Mouse (Mus musculus) small intestine, adult 2 months (tissue): Measurements from ENCODE around the gene Metrn. TPM values are rescaled to one million over a fixed set of nuclear protein-coding genes. Genes with fewer than 3 reads are reported as not detected.

ENCODE experiments used
- H3K27ac ChIP-seq: fragments of 200-500 bp; 2 replicates; pipeline ENCODE4 v1.5.1; 2012; ENCODE audit warnings: low read depth, low read length, control low read depth, inconsistent platforms; ENCODE audit not compliant: insufficient read depth
- H3K27me3 ChIP-seq: fragments of 200-500 bp; 2 replicates; pipeline ENCODE4 v1.6.1; 2012; ENCODE audit warnings: mild to moderate bottlenecking, moderate library complexity, low read length, inconsistent platforms; ENCODE audit not compliant: control insufficient read depth, insufficient read depth
- H3K36me3 ChIP-seq: fragments of 200-500 bp; 2 replicates; pipeline ENCODE4 v1.6.1; 2012; ENCODE audit warnings: mild to moderate bottlenecking, low read length, control low read depth, inconsistent platforms; ENCODE audit not compliant: control insufficient read depth, insufficient read depth
- H3K4me1 ChIP-seq: fragments of 200-500 bp; 2 replicates; pipeline ENCODE4 v1.6.1; 2012; ENCODE audit warnings: low read length, inconsistent platforms, mixed read lengths; ENCODE audit not compliant: control insufficient read depth, insufficient read depth, insufficient read length
- H3K4me3 ChIP-seq: fragments of 200-500 bp; 2 replicates; pipeline ENCODE4 v1.5.1; 2012; ENCODE audit warnings: low read depth, mild to moderate bottlenecking, control low read depth, inconsistent platforms, low read length, moderate library complexity
- CTCF ChIP-seq: fragments of 200-500 bp; IDR thresholded peaks from 2 replicates; pipeline ENCODE4 v1.5.1; 2012; ENCODE audit warnings: low read depth, mild to moderate bottlenecking, control low read depth, inconsistent platforms, low read length, moderate library complexity, mixed read lengths; ENCODE audit not compliant: insufficient replicate concordance, insufficient read length; ENCODE audit errors: extremely low read depth
- POLR2A ChIP-seq: fragments of 200-500 bp; IDR thresholded peaks from 2 replicates; pipeline ENCODE4 v1.6.1; 2012; ENCODE audit warnings: low read depth, mild to moderate bottlenecking, control low read depth, inconsistent platforms, low read length, moderate library complexity
- WGBS: fragments of 180-500 bp; shearing (Covaris S2); methylation state at CpG from one replicate; pipeline ENCODE4 v1.1.7; 2018; 5-methylcytosine and 5-hydroxymethylcytosine counted together
- polyA plus RNA-seq: library from polyadenylated mRNA; depleted of rRNA; stranded (reverse); fragments of >200 nt; gene quantifications from 2 replicates; pipeline ENCODE4 v1.2.3, GENCODE M21; 2012

The Metrn gene
- polyA plus RNA-seq, 1 experiment = 31.9 TPM

- no peak for TF ChIP-seq CTCF
- no peak for TF ChIP-seq POLR2A
- Histone ChIP-seq H3K27me3 (no peaks in the 10 kb centered on the region), H3K36me3 (no peaks in the 10 kb centered on the region), H3K4me3 (no peak overlapping the region), H3K27ac (no peak overlapping the region), H3K4me1 (no peaks in the 10 kb centered on the region)
- 45% methylated on average over 3 of the region's 3 CpGs for WGBS
These were observed 34.3 kb downstream of the Metrn start for GRCm38 (mm10) chr17:25762591-25762990.

GRCm38 (mm10) chr17:25761561-25761970, 35.4 kb downstream of the Metrn start:
- Histone ChIP-seq H3K27ac (no peak overlapping the region), H3K4me1 (no peaks in the 10 kb centered on the region), H3K27me3 (no peaks in the 10 kb centered on the region), H3K4me3 (no peak overlapping the region), H3K36me3 (no peaks in the 10 kb centered on the region)
- TF ChIP-seq POLR2A (no peak), CTCF (no peak)
- 44% methylated on average over 4 of the region's 4 CpGs for WGBS

GRCm38 (mm10) chr17:25760148-25760547, 36.8 kb downstream of the Metrn start:
- 71% methylated on average over 8 of the region's 8 CpGs for WGBS
- TF ChIP-seq CTCF = no peak
- TF ChIP-seq POLR2A = no peak
- Histone ChIP-seq H3K4me1 (no peaks in the 10 kb centered on the region), H3K27ac (no peak overlapping the region), H3K4me3 (no peak overlapping the region), H3K36me3 (no peaks in the 10 kb centered on the region), H3K27me3 (no peaks in the 10 kb centered on the region)

GRCm38 (mm10) chr17:25757691-25758090, 39.2 kb downstream of the Metrn start:
- WGBS = 49% methylated on average over 3 of the region's 3 CpGs
- Histone ChIP-seq H3K27me3 (no peaks in the 10 kb centered on the region), H3K4me1 (no peaks in the 10 kb centered on the region), H3K4me3 (no peak overlapping the region), H3K27ac (no peak overlapping the region), H3K36me3 (no peaks in the 10 kb centered on the region)
- TF ChIP-seq POLR2A (no peak), CTCF (no peak)

GRCm38 (mm10) chr17:25756378-25757242, 40.3 kb downstream of the Metrn start:
- 63% methylated on average over 9 of the region's 9 CpGs for WGBS
- TF ChIP-seq CTCF = no peak
- no peak for TF ChIP-seq POLR2A
- H3K36me3 ChIP-seq = no peaks in the 10 kb centered on the region
- H3K4me1 ChIP-seq = no peaks in the 10 kb centered on the region
- H3K27ac ChIP-seq = no peak overlapping the region
- H3K27me3 ChIP-seq = no peaks in the 10 kb centered on the region
- H3K4me3 ChIP-seq = no peak overlapping the region

GRCm38 (mm10) chr17:25755627-25756377, 41.1 kb downstream of the Metrn start:
- H3K36me3 ChIP-seq = no peaks in the 10 kb centered on the region
- WGBS = 19% methylated on average over 4 of the region's 4 CpGs
- no peaks in the 10 kb centered on the region for H3K4me1 ChIP-seq
- no peak for TF ChIP-seq POLR2A
- no peak overlapping the region for H3K27ac ChIP-seq
- H3K27me3 ChIP-seq = no peaks in the 10 kb centered on the region
- no peak overlapping the region for H3K4me3 ChIP-seq

- Histone ChIP-seq H3K36me3 (no peaks in the 10 kb centered on the region), H3K27me3 (no peaks in the 10 kb centered on the region), H3K4me1 (no peaks in the 10 kb centered on the region), H3K4me3 (no peak overlapping the region), H3K27ac (no peak overlapping the region)
- TF ChIP-seq POLR2A (no peak), CTCF (no peak)
- 68% methylated on average over 4 of the region's 4 CpGs for WGBS
These were observed 41.9 kb downstream of the Metrn start for GRCm38 (mm10) chr17:25755086-25755485.
